Mouse (Mus musculus) neural tube, embryonic 12.5 days (tissue): ENCODE measurements around the gene Pak1. TPM values are rescaled to one million over a fixed set of nuclear protein-coding genes. Genes with fewer than 3 reads are reported as not detected.

Experiments used
- ATAC-seq: fragments of 200-750 bp; cut with Nextera tagmentation; 2 replicates; pipeline ENCODE4 v1.8.0; 2017; ENCODE audit warnings: low read depth, mild to moderate bottlenecking, moderate TSS enrichment, moderate library complexity; ENCODE audit not compliant: low FRiP score
- H3K27ac ChIP-seq: fragments of 300-500 bp; sonication (generic); 2 replicates; pipeline ENCODE4 v1.5.1; 2016
- H3K27me3 ChIP-seq: fragments of 300-500 bp; sonication (generic); replicated peaks from 2 replicates; pipeline ENCODE4 v1.6.1; 2016; ENCODE audit warnings: mild to moderate bottlenecking
- H3K36me3 ChIP-seq: fragments of 300-500 bp; sonication (generic); 2 replicates; pipeline ENCODE4 v1.6.1; 2016; ENCODE audit warnings: mild to moderate bottlenecking
- H3K4me1 ChIP-seq: fragments of 300-500 bp; sonication (generic); 2 replicates; pipeline ENCODE4 v1.6.1; 2016
- H3K4me2 ChIP-seq: fragments of 300-500 bp; sonication (generic); replicated peaks from 2 replicates; pipeline ENCODE4 v1.6.1; 2016; ENCODE audit warnings: mild to moderate bottlenecking
- H3K4me3 ChIP-seq: fragments of 300-500 bp; sonication (generic); 2 replicates; pipeline ENCODE4 v1.5.1; 2016
- H3K9ac ChIP-seq: fragments of 300-500 bp; sonication (generic); 2 replicates; pipeline ENCODE4 v1.6.1; 2016; ENCODE audit warnings: mild to moderate bottlenecking
- H3K9me3 ChIP-seq: fragments of 300-500 bp; sonication (generic); 2 replicates; pipeline ENCODE4 v1.6.1; 2016; ENCODE audit warnings: mild to moderate bottlenecking
- WGBS: fragments of 180-500 bp; shearing (Covaris S2); methylation state at CpG from one replicate; pipeline ENCODE4 v1.1.7; 2016; 5-methylcytosine and 5-hydroxymethylcytosine counted together
- polyA plus RNA-seq: library from polyadenylated mRNA; unstranded; fragments of >200 nt; fragmentation: Nextera tagmentation; extraction: Ambion mirVana; gene quantifications from 2 replicates; pipeline ENCODE4 v1.2.1, GENCODE M21; 2016

Gene Pak1
- 97.7 and 105 TPM in 2 replicates for polyA plus RNA-seq

- Histone ChIP-seq H3K36me3 (no peaks in the 10 kb centered on the region), H3K27me3 (no peaks in the 10 kb centered on the region), H3K27ac (peak within 1 kb of the TSS; percentile 64; the same call in 1 of the 2 replicates), H3K4me1 (peaks cover 17% of the 10 kb centered on the region), H3K9me3 (no peaks in the 10 kb centered on the region), H3K4me2 (peak within 1 kb of the TSS; percentile 91), H3K4me3 (peak within 1 kb of the TSS; percentile 87), H3K9ac (peak within 1 kb of the TSS; percentile 89)
- peak; percentile 95 for ATAC-seq
- 1% methylated on average over 43 of the region's 46 CpGs for WGBS
Observed at GRCm38 (mm10) chr7:97788190-97788668, at the start of gene Pak1. Gene Pak1 (plus strand): TSS chr7:97788541.

- no peaks in the 10 kb centered on the region for H3K36me3 ChIP-seq
- WGBS = 60% methylated on average over 10 of the region's 10 CpGs
- ATAC-seq = no peak
- H3K4me1 ChIP-seq = peaks cover 17% of the 10 kb centered on the region
- no peak overlapping the region for H3K9ac ChIP-seq
- H3K27me3 ChIP-seq = no peaks in the 10 kb centered on the region
- H3K4me2 ChIP-seq = no peak overlapping the region
- no peak overlapping the region for H3K4me3 ChIP-seq
- no peak overlapping the region for H3K27ac ChIP-seq
- no peaks in the 10 kb centered on the region for H3K9me3 ChIP-seq
Observed at GRCm38 (mm10) chr7:97740948-97741347, 47.4 kb upstream of the Pak1 start.

- Histone ChIP-seq H3K36me3 (no peaks in the 10 kb centered on the region), H3K4me1 (peaks cover 16% of the 10 kb centered on the region), H3K27me3 (no peaks in the 10 kb centered on the region), H3K27ac (no peak overlapping the region), H3K4me2 (no peak overlapping the region), H3K9ac (no peak overlapping the region), H3K9me3 (no peaks in the 10 kb centered on the region), H3K4me3 (no peak overlapping the region)
- 30% methylated on average over 1 of the region's 1 CpGs for WGBS
- no peak for ATAC-seq
Observed at GRCm38 (mm10) chr7:97741756-97742291, 46.5 kb upstream of the Pak1 start.

- no peak overlapping the region for H3K4me3 ChIP-seq
- H3K36me3 ChIP-seq = no peaks in the 10 kb centered on the region
- 19% methylated on average over 3 of the region's 3 CpGs for WGBS
- no peak overlapping the region for H3K27ac ChIP-seq
- no peak overlapping the region for H3K4me2 ChIP-seq
- no peaks in the 10 kb centered on the region for H3K27me3 ChIP-seq
- no peak for ATAC-seq
- no peaks in the 10 kb centered on the region for H3K9me3 ChIP-seq
- H3K9ac ChIP-seq = no peak overlapping the region
- H3K4me1 ChIP-seq = peaks cover 15% of the 10 kb centered on the region
Observed at GRCm38 (mm10) chr7:97745299-97745698, 43.0 kb upstream of the Pak1 start.

GRCm38 (mm10) chr7:97747176-97747707 is 41.1 kb upstream of the Pak1 start:
- H3K4me3 ChIP-seq = no peak overlapping the region
- H3K4me1 ChIP-seq = peaks cover 12% of the 10 kb centered on the region
- no peaks in the 10 kb centered on the region for H3K9me3 ChIP-seq
- WGBS = 82% methylated on average over 4 of the region's 4 CpGs
- H3K9ac ChIP-seq = no peak overlapping the region
- ATAC-seq = no peak
- H3K27ac ChIP-seq = no peak overlapping the region
- H3K4me2 ChIP-seq = no peak overlapping the region
- H3K27me3 ChIP-seq = no peaks in the 10 kb centered on the region
- H3K36me3 ChIP-seq = no peaks in the 10 kb centered on the region

DNA sequence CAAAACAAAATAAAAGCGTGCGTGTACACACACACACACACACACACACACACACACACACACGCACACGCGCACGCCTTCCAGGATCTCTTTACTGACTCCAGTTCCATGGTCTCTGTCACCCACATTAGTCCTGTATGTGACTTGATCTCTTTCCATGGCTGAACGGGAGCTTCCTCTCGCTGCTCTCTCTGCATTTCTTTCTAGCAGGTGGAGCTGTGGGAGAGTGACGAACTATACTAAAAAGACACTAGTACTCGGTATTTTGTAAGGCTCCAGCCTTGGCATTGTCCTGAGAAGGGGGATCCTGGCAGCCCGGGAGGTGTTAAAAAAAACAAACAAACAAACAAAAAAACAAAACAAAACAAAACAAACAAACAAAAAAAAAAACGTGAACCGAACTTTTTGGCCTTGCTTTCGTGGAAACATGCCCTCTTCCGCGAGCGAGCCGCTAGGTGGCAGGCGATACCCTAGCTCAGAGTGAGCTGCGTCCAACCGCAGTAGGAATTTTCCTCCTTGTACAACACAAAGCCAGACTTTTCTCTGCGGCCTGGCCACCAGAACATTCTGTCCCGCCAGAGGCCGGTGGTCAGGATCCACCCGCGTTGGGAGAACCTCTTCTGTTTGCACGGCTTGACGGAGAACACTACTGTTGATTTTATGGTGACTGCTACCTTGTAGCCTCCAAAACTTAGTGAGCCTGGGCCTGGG is 40.4 kb upstream of the Pak1 start:
- 0 out of 2 replicates have a peak overlapping the region, but pooled peaks have one; percentile 29 for H3K4me2 ChIP-seq

DNA sequence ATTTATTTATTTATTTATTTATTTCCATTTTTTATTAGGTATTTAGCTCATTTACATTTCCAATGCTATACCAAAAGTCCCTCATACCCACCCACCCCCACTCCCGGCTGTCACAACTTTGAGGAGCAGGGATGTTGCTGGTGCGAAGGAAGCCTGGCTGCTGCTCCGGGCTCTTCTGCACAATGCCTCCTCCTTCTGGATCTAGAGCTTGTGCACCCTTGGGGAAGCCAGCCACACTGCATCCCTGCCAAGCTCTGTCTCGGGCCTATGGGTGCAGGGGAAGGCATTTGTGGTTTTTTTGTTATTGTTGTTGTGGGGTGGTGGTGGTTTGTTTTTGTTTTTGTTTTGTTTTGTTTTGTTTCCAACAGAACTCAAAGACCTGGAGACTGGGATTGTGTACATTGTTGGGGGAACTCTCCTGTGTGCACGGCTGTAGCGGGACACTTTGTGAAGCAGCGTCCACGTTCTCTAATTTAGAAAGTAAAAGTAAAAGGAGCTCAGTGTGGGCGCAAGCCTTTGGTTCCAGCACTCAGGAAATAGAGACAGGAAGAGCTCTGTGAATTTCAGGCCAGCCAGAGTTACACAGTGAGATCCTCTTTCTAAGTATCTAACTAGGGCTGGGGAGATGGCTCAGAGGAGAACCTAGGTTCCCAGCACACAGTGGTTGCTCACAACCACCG is 39.7 kb upstream of the Pak1 start:
- Histone ChIP-seq H3K9me3 (no peaks in the 10 kb centered on the region), H3K4me2 (peak overlapping the region; percentile 37), H3K4me1 (peaks cover 12% of the 10 kb centered on the region), H3K27me3 (no peaks in the 10 kb centered on the region), H3K9ac (no peak overlapping the region), H3K36me3 (no peaks in the 10 kb centered on the region), H3K27ac (no peak overlapping the region), H3K4me3 (no peak overlapping the region)
- 0 out of 2 replicates have a peak, but pooled peaks have one; percentile 25 for ATAC-seq
- 66% methylated on average over 10 of the region's 10 CpGs for WGBS

More for the DNA sequence above, 40.4 kb upstream of the Pak1 start:
- Histone ChIP-seq H3K27ac (no peak overlapping the region), H3K36me3 (no peaks in the 10 kb centered on the region), H3K9ac (no peak overlapping the region), H3K27me3 (no peaks in the 10 kb centered on the region), H3K9me3 (no peaks in the 10 kb centered on the region), H3K4me3 (no peak overlapping the region), H3K4me1 (peaks cover 12% of the 10 kb centered on the region)
- peak; percentile 61; the same call in 1 of the 2 replicates for ATAC-seq
- 26% methylated on average over 28 of the region's 28 CpGs for WGBS

DNA sequence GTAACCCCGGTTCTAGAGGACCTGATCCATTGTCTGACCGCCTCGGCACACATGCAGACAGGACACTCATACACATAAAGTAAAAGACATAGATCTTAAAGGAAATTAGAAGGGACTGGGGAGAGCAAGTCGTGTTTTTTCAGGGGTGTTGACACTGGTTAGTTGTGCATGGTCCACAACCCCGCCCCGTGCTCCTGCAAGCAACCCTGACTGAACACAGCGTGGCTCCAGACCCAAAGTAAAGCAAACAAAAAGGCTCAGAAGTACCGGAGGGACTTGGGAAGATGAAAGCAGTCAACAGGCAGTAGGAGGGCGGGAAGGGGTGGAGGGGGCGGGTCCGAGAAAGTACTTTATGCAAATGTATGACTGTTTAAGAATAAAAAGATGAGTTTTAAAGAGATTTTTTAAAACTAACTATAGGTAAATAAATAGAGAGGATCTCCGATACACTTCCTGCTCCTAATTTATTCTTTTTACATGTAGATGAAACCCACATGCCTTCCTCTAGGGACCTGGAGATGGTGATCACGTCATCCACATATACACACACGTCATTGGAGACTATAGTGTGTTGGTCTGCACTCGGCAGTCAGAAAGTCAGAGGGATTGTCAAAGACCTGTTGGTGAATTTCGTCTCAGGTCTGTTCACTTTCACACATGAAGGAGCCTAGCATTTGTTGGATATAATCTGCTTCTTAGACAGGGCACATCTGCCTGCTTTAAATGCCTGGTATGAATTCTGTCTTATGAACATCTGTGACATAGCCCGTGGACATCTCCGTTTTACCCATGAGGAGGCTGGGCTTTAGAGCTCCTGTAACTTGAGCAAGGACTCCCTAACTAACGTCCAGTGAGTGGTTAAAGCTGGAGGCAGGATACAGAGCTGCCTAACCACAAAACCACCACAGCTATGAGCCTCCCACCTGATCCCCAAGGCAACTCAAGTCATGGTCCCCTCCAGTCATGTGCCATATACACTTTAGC is 38.8 kb upstream of the Pak1 start:
- peaks cover 12% of the 10 kb centered on the region for H3K4me1 ChIP-seq
- H3K9ac ChIP-seq = no peak overlapping the region
- H3K4me3 ChIP-seq = no peak overlapping the region
- no peaks in the 10 kb centered on the region for H3K27me3 ChIP-seq
- 0 out of 2 replicates have a peak, but pooled peaks have one; percentile 5 for ATAC-seq
- H3K27ac ChIP-seq = no peak overlapping the region
- no peaks in the 10 kb centered on the region for H3K36me3 ChIP-seq
- no peaks in the 10 kb centered on the region for H3K9me3 ChIP-seq
- H3K4me2 ChIP-seq = peak overlapping the region; percentile 37
- 28% methylated on average over 19 of the region's 19 CpGs for WGBS

- Histone ChIP-seq H3K36me3 (no peaks in the 10 kb centered on the region), H3K9ac (0 out of 2 replicates have a peak overlapping the region, but pooled peaks have one; percentile 17), H3K27me3 (no peaks in the 10 kb centered on the region), H3K4me1 (no peaks in the 10 kb centered on the region; the same call in 1 of the 2 replicates), H3K4me3 (no peak overlapping the region), H3K9me3 (no peaks in the 10 kb centered on the region), H3K27ac (no peak overlapping the region; the same call in 1 of the 2 replicates), H3K4me2 (peak overlapping the region; percentile 49)
- peak; percentile 89 for ATAC-seq
- 26% methylated on average over 18 of the region's 18 CpGs for WGBS
Observed at GRCm38 (mm10) chr7:97756967-97757881, 31.1 kb upstream of the Pak1 start.

GRCm38 (mm10) chr7:97764591-97764990 is 23.8 kb upstream of the Pak1 start:
- no peak overlapping the region for H3K4me3 ChIP-seq
- no peaks in the 10 kb centered on the region for H3K4me1 ChIP-seq
- 82% methylated on average over 11 of the region's 11 CpGs for WGBS
- no peak overlapping the region for H3K9ac ChIP-seq
- no peaks in the 10 kb centered on the region for H3K36me3 ChIP-seq
- H3K9me3 ChIP-seq = no peaks in the 10 kb centered on the region
- no peak overlapping the region for H3K4me2 ChIP-seq
- ATAC-seq = no peak
- H3K27me3 ChIP-seq = no peaks in the 10 kb centered on the region
- no peak overlapping the region for H3K27ac ChIP-seq
